Mouse (Mus musculus): Measurements from ENCODE around the gene Zfp697.

The Zfp697 gene

DNA sequence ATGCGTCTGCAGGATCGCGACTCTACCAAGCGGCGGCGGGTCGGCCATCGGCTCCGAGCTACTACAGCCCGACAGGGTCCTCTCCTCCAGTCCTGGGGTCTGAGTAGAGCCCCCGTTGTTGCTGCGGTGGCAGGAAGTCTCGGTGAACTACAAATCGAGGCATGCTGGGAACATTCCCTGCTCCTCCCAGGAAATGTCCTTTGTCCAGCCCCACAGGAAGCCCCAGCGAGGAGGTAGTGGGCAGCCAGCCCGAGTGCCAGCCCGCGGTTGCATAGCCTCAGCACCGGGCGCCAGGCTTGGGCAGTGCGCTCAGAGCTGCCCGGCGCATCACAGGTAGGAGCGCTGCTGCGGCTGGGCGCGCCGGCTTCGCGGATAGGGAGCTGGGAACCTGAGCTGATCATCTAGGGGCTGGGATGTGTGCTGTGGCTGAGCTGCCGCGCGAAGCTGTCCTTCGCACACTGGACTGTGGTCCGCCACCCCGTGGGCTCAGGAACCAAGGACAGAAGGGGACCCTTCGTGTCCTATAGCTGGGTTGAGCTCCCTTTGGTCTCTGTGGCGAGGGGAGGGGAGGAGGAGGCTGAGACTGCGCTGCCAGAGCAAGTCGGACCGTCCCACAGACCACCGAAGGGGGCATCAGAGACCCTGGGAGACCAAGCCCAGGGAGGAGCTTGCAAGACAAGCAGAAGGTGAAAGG, at the start of gene Zfp697:
Gene Zfp697, plus strand, starts transcription at position 216 of the 694 bp plus-strand sequence.
- CTCF ChIA-PET: no interaction called here

DNA sequence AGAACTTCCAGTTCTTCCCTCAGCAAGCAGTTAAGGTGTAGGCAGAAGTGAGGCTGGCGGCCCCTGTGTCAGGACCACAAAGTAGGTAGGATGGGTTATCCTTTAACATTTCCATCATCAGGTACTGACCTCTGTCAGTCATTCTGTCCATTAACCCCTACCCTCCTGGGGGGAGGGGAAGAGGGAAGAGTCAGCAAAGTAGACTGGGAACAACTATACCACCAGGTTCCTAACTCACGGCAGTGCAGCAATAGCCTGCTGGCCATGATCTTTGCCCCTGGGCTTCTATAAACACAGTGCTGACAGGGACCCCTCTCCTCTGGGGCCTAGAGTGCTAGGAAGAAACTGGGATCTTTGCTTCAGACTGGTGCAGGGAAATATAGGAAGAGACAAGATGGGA, 48.3 kb upstream of the Zfp697 start:
- CTCF ChIA-PET: interaction anchor here (0.8 kb wide), 1 partner anchor 15 kb away, joined by 14 read pairs; no protein-coding TSS in a partner anchor

DNA sequence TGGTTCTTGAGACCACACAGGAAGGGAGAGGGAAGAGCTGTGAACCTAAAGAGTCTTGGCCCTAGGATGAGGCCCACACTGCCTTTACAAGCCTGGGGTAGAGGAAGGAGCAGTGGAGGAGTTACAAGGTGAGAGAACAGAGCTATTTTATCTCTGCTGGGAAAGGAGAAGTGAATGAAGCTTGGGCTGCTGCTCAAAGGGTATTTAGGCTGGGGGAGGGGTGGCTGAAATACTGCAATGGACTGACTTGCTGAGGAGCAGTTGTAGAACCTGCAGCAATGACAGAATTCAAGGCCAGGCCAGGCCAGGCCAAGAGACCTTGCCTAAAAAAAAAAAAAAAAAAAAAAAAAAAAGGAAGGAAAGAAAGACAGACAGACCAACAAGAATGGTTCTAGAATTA, 46.9 kb upstream of the Zfp697 start:
- CTCF ChIA-PET: interaction anchor here (0.6 kb wide), 1 partner anchor 94 kb away, joined by 6 read pairs; no protein-coding TSS in a partner anchor

DNA sequence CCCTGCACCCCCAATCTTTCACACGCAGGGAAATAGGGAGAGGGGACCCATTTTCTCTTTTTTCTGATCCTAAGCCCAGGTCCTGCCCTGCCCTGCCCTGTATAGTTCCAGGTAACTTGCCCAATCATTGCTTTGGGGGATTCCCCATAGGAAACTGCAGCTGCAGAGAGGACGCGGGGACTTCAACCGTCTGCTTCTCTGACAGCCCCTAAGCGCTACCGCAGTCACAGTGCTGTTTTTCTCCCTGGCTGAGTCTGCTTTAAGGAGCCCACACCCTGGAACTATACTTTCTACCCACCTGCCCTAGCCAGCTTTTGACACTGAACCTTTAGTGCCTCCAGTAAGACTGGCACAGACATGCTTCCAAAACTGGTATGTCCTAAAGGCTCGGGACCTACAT, 46.4 kb upstream of the Zfp697 start:
- CTCF ChIA-PET: interaction anchor here (0.6 kb wide), 1 partner anchor 93 kb away, joined by 6 read pairs; no protein-coding TSS in a partner anchor

DNA sequence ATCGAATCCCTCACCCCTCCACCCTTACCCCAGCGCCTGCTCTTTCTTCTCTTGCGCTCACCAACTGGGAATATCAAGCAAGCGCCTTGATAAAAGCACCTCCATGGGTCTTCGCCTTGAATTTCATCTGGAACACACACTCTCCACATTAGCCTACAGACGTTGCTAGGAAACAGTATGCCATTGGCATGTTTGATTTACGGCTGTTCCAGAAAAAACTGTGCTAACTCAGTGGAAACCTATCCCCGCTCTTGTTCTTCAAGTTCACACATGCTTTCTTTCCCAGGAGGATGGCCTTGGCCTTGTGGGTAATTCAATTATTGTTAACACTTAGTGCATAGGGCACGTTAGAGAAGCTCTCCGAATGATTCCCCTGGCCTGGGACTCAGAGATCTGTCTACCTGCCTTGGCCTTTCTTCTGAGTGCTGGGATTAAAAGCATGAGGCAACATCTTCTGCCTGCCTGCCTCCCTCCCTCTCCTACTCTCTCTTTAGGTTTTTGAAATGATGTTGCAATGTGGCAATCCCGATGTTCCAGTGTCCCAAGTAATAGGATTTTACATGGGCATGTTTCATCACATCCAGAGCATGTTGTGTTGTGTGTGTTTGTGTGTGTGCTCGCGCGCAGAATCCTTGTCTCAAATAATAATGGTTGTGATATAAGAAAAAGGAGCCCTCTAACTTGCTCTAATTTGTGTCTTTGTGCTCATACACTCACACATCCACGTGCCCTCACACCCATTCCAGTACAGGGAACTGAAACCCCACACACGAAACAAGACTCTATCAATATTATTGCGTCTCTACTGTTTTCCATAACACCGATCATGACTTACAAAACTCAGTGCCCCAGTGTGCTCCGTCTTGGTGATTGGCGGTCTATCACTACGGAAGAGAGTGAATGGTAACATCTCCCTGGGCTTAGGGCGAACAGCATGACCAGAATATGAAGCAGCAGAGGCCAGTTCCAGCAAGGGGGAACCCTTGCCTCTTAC, 45.3 kb upstream of the Zfp697 start:
- CTCF ChIA-PET: no interaction called here

GRCm38 (mm10) chr3:98338584-98339041, 43.6 kb upstream of the Zfp697 start:
- CTCF ChIA-PET: interaction anchor here (0.6 to 1.6 kb wide), 5 partner anchors 9 to 104 kb away, joined by 3 to 19 read pairs (median 6); no protein-coding TSS in a partner anchor

GRCm38 (mm10) chr3:98339097-98339705, 43.1 kb upstream of the Zfp697 start:
- CTCF ChIA-PET: interaction anchor here (0.7 to 1.6 kb wide), 3 partner anchors 10 to 24 kb away, joined by 3 to 9 read pairs (median 4); no protein-coding TSS in a partner anchor

DNA sequence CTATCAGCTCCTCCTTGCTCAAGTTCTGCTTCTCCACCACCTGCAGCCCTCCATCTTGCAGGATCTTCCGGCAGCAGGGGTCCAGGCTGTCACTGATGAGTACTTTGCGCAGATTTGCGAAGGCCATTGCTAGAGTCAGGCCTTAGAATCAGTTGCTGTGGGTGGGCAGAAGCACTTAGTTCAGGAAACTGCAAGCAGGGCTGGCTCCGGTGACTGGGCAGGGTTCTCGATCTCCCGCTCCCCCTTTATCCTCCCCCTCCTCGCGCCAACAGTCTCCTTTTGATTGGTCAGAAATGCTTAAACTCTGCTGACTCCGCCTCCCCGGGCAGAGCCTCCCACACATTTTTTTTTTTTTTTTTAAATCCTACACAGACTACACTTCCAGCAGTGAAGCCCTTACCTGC, 42.6 kb upstream of the Zfp697 start, which contains the start of gene Phgdh:
Gene Phgdh, minus strand, starts transcription at position 285 of the 404 bp plus-strand sequence.
- CTCF ChIA-PET: interaction anchor here (0.7 to 1.6 kb wide), 3 partner anchors 9 to 23 kb away, joined by 3 to 9 read pairs (median 4); no protein-coding TSS in a partner anchor

- CTCF ChIA-PET: interaction anchor here (0.6 kb wide), 1 partner anchor 406 kb away, joined by 3 read pairs; no protein-coding TSS in a partner anchor
Observed at GRCm38 (mm10) chr3:98340818-98341594, 41.3 kb upstream of the Zfp697 start.

DNA sequence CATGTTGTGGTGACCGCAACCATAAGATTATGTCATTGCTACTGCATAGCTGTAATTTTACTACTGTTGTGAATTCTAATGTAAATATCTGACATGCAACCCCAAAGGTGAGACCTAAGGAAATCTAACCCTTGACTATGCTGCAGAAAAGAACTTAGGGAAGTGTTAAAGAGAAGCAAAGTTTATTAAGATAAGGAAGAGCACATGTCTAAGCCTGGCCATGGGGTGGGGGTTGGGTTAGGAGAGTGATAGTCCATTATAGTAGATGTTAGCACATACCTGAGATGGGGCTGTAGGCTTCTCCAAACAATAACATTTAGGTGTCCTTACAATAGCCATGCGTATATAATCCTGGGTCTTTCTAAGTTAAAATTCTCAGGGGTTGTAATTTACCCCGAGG, 39.0 kb upstream of the Zfp697 start:
- CTCF ChIA-PET: no interaction called here

- CTCF ChIA-PET: interaction anchor here (0.9 to 1.5 kb wide), 2 partner anchors 9 to 14 kb away, joined by 4 to 14 read pairs; partner anchors contain the start of gene Phgdh
Observed at GRCm38 (mm10) chr3:98348106-98348505, 34.2 kb upstream of the Zfp697 start.

GRCm38 (mm10) chr3:98348705-98349104, 33.6 kb upstream of the Zfp697 start:
- CTCF ChIA-PET: interaction anchor here (0.9 to 1.5 kb wide), 3 partner anchors 9 to 15 kb away, joined by 3 to 14 read pairs (median 4); partner anchors contain the start of gene Phgdh

DNA sequence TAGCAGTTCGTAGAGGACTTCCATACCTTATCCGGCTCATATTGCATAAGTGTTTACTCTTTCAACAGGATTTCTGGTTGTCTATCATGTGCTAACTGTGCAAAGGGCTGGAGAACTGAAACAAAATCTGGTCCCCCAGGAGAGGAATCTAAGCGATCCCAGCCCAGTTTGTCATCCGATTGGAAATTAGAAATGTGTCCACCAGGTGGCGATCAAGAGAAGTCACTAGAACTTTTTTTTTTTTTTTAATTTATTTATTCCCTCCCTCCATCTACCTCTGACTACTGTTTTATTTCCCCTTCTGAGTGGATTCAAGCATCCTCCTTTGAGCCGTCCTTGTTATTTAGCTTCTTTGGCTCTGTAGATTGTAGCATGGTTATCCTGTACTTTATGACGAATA, 28.4 kb upstream of the Zfp697 start:
- CTCF ChIA-PET: interaction anchor here (0.7 to 1.4 kb wide), 2 partner anchors 15 to 77 kb away, joined by 5 to 9 read pairs; partner anchors contain the start of gene Phgdh

- CTCF ChIA-PET: no interaction called here
Observed at GRCm38 (mm10) chr3:98355344-98356025, 26.8 kb upstream of the Zfp697 start.

- CTCF ChIA-PET: no interaction called here
Observed at GRCm38 (mm10) chr3:98356026-98356365, 26.3 kb upstream of the Zfp697 start.

DNA sequence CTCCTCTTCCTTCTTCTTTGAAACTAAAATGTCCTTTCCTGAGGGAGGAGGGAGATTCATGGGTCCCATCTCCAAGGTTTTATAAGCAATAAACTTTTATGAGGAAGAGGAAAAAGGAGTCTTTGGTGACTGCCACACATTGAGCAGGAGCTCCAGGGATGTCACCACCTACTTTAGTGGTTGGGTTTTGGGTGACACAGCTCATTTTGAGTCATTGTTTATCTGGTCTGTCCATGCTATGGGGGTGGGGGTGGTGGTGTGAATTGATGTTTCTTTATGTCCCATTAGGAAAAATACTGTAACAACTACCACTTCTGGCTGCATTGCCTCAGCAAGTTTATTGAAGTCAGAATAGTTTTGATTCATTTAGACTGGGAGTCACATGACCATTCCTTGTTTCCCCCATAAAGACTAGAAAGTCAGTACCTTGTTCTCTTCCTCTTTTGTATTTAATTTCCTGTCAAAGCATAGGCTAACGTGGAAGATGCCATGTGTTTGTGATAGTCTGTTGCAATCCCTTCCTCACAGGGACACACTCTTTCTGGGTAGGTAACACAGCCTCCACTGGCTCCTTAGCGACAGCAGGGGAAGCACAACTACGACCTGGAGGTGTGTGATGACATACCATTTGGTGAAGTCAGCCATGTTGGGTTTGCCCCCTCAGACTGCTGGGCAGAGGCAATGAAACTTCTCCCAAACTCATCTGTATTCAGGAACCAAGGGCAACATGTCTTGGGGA, 25.5 kb upstream of the Zfp697 start:
- CTCF ChIA-PET: no interaction called here

DNA sequence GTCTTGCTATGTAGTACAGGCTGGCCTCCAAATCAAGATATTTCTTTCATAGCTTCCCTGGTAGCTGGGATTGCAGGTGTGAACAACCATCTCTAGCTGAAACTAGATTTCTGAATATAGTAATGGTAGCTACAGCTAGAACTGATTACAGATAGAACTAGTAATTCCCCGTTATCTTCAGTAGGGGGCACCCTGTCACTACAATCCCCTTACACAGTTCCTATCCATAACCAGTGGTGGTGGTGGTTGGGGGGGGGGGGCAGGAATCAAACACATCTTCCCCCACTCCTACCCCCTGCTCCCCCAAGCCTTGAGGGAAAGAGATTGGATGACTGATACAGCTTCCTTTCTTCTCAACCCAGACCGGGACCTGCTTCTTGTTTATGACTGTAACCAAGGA, 19.5 kb upstream of the Zfp697 start:
- CTCF ChIA-PET: interaction anchor here (0.6 to 1.2 kb wide), 4 partner anchors 11 to 558 kb away, joined by 3 to 6 read pairs (median 4); no protein-coding TSS in a partner anchor

DNA sequence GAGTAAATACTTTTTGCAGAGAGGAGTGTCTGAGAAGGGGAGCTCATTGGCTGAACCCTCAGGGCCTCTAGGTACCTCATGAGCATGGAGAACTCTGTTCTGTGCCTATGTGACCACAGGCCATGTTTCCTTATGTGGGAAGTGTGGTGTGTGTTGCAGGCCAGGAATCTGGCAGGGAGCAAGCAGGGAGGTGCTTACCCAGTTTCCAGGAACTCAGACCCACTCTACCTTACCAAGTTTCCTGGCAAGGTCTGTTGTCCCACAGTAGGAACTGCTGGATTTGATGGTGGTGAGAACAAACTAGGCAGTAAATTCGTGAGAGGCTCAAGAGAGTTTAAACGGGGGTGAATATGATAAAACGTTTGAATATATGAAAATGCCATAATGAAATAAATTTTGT, 16.2 kb upstream of the Zfp697 start:
- CTCF ChIA-PET: no interaction called here

DNA sequence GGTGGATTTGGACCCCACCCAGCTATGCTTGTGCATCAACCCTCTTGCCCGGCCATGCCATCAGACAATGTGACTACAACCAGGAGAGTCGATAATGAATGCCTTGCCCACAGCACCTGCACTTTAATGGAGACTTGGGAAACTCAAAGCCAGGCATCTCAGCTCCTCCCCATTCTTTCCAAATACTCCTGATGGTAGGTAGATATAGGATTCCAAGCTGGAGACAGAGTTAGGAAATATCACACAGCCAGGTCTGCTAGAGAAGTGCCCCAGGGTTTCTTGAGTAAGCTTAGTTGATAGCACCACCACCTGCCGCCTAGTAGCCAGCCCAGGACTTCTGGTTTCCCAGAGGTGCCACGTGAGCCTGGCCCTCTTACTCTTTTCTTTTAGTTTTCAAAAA, 15.4 kb upstream of the Zfp697 start:
- CTCF ChIA-PET: no interaction called here
